Mouse (Mus musculus): Measurements from ENCODE around the gene Zfp992. TPM values are rescaled to one million over a fixed set of nuclear protein-coding genes. Genes with fewer than 3 reads are reported as not detected.
"Not testable (repeated sequence)": the region's sequence is repeated elsewhere in the genome, so short reads cannot be mapped to it uniquely, and the experiment has no call there.

Gene Zfp992
- polyA plus RNA-seq, 1 experiment: 8.4 TPM

GRCm38 (mm10) chr4:146474716-146475676, 26.2 kb downstream of the Zfp992 start:
- H3K27me3 ChIP-seq (ENCODE audit: control insufficient read depth, insufficient read depth, low read length); H3K36me3 ChIP-seq (ENCODE audit: control insufficient read depth, insufficient read depth, low read length); H3K4me1 ChIP-seq (ENCODE audit: control insufficient read depth, insufficient read depth, low read length); H3K27ac ChIP-seq (ENCODE audit: control insufficient read depth, insufficient read depth, low read depth, low read length): not testable (repeated sequence)
- peak overlapping the region; percentile 70 for H3K4me3 ChIP-seq (ENCODE audit: control insufficient read depth, low read depth, low read length)

GRCm38 (mm10) chr4:146476260-146476659, 27.4 kb downstream of the Zfp992 start:
- H3K27me3 ChIP-seq (ENCODE audit: control insufficient read depth, insufficient read depth, low read length); H3K27ac ChIP-seq (ENCODE audit: control insufficient read depth, insufficient read depth, low read depth, low read length); H3K4me3 ChIP-seq (ENCODE audit: control insufficient read depth, low read depth, low read length); H3K4me1 ChIP-seq (ENCODE audit: control insufficient read depth, insufficient read depth, low read length); H3K36me3 ChIP-seq (ENCODE audit: control insufficient read depth, insufficient read depth, low read length): not testable (repeated sequence)

- H3K27me3 ChIP-seq (ENCODE audit: control insufficient read depth, insufficient read depth, low read length); H3K27ac ChIP-seq (ENCODE audit: control insufficient read depth, insufficient read depth, low read depth, low read length); H3K4me1 ChIP-seq (ENCODE audit: control insufficient read depth, insufficient read depth, low read length); H3K4me3 ChIP-seq (ENCODE audit: control insufficient read depth, low read depth, low read length); H3K36me3 ChIP-seq (ENCODE audit: control insufficient read depth, insufficient read depth, low read length): not testable (repeated sequence)
These were observed 28.1 kb downstream of the Zfp992 start for GRCm38 (mm10) chr4:146476959-146477358.

- not testable (repeated sequence) for H3K36me3 ChIP-seq (ENCODE audit: control insufficient read depth, insufficient read depth, low read length); H3K27me3 ChIP-seq (ENCODE audit: control insufficient read depth, insufficient read depth, low read length); H3K27ac ChIP-seq (ENCODE audit: control insufficient read depth, insufficient read depth, low read depth, low read length); H3K4me3 ChIP-seq (ENCODE audit: control insufficient read depth, low read depth, low read length); H3K4me1 ChIP-seq (ENCODE audit: control insufficient read depth, insufficient read depth, low read length)
These were observed 31.7 kb downstream of the Zfp992 start for GRCm38 (mm10) chr4:146480376-146481096.

GRCm38 (mm10) chr4:146482546-146482945, 33.7 kb downstream of the Zfp992 start:
- not testable (repeated sequence) for H3K27me3 ChIP-seq (ENCODE audit: control insufficient read depth, insufficient read depth, low read length); H3K27ac ChIP-seq (ENCODE audit: control insufficient read depth, insufficient read depth, low read depth, low read length); H3K36me3 ChIP-seq (ENCODE audit: control insufficient read depth, insufficient read depth, low read length); H3K4me1 ChIP-seq (ENCODE audit: control insufficient read depth, insufficient read depth, low read length); H3K4me3 ChIP-seq (ENCODE audit: control insufficient read depth, low read depth, low read length)

- H3K4me1 ChIP-seq (ENCODE audit: control insufficient read depth, insufficient read depth, low read length); H3K4me3 ChIP-seq (ENCODE audit: control insufficient read depth, low read depth, low read length); H3K36me3 ChIP-seq (ENCODE audit: control insufficient read depth, insufficient read depth, low read length); H3K27me3 ChIP-seq (ENCODE audit: control insufficient read depth, insufficient read depth, low read length); H3K27ac ChIP-seq (ENCODE audit: control insufficient read depth, insufficient read depth, low read depth, low read length): not testable (repeated sequence)
- peak; percentile 54 for TF ChIP-seq CTCF (IDR thresholded peaks at IDR 0.05; ENCODE audit: control insufficient read depth, insufficient read depth, insufficient replicate concordance, low read depth, low read length)
These were observed 34.9 kb downstream of the Zfp992 start for GRCm38 (mm10) chr4:146483571-146484280.

- H3K4me3 ChIP-seq (ENCODE audit: control insufficient read depth, low read depth, low read length); H3K36me3 ChIP-seq (ENCODE audit: control insufficient read depth, insufficient read depth, low read length); H3K4me1 ChIP-seq (ENCODE audit: control insufficient read depth, insufficient read depth, low read length); H3K27me3 ChIP-seq (ENCODE audit: control insufficient read depth, insufficient read depth, low read length); H3K27ac ChIP-seq (ENCODE audit: control insufficient read depth, insufficient read depth, low read depth, low read length): not testable (repeated sequence)
These were observed 35.9 kb downstream of the Zfp992 start for GRCm38 (mm10) chr4:146484676-146485075.

- H3K4me1 ChIP-seq (ENCODE audit: control insufficient read depth, insufficient read depth, low read length); H3K27ac ChIP-seq (ENCODE audit: control insufficient read depth, insufficient read depth, low read depth, low read length); H3K36me3 ChIP-seq (ENCODE audit: control insufficient read depth, insufficient read depth, low read length); H3K27me3 ChIP-seq (ENCODE audit: control insufficient read depth, insufficient read depth, low read length); H3K4me3 ChIP-seq (ENCODE audit: control insufficient read depth, low read depth, low read length): not testable (repeated sequence)
These were observed 36.5 kb downstream of the Zfp992 start for GRCm38 (mm10) chr4:146485183-146485939.

GRCm38 (mm10) chr4:146486753-146487152, 37.9 kb downstream of the Zfp992 start:
- not testable (repeated sequence) for H3K27ac ChIP-seq (ENCODE audit: control insufficient read depth, insufficient read depth, low read depth, low read length); H3K36me3 ChIP-seq (ENCODE audit: control insufficient read depth, insufficient read depth, low read length); H3K27me3 ChIP-seq (ENCODE audit: control insufficient read depth, insufficient read depth, low read length); H3K4me1 ChIP-seq (ENCODE audit: control insufficient read depth, insufficient read depth, low read length); H3K4me3 ChIP-seq (ENCODE audit: control insufficient read depth, low read depth, low read length)

- not testable (repeated sequence) for H3K4me1 ChIP-seq (ENCODE audit: control insufficient read depth, insufficient read depth, low read length); H3K36me3 ChIP-seq (ENCODE audit: control insufficient read depth, insufficient read depth, low read length); H3K27me3 ChIP-seq (ENCODE audit: control insufficient read depth, insufficient read depth, low read length); H3K27ac ChIP-seq (ENCODE audit: control insufficient read depth, insufficient read depth, low read depth, low read length); H3K4me3 ChIP-seq (ENCODE audit: control insufficient read depth, low read depth, low read length)
These were observed 40.4 kb downstream of the Zfp992 start for GRCm38 (mm10) chr4:146489196-146489595.

- not testable (repeated sequence) for H3K27me3 ChIP-seq (ENCODE audit: control insufficient read depth, insufficient read depth, low read length); H3K27ac ChIP-seq (ENCODE audit: control insufficient read depth, insufficient read depth, low read depth, low read length); H3K4me3 ChIP-seq (ENCODE audit: control insufficient read depth, low read depth, low read length); H3K36me3 ChIP-seq (ENCODE audit: control insufficient read depth, insufficient read depth, low read length); H3K4me1 ChIP-seq (ENCODE audit: control insufficient read depth, insufficient read depth, low read length)
These were observed 43.2 kb downstream of the Zfp992 start for GRCm38 (mm10) chr4:146491993-146492392.

All from testis, adult 2 months (tissue).